Mouse (Mus musculus) embryonic fibroblast, embryonic 13.5 days (primary cell): Measurements from ENCODE around the gene Stum. TPM values are rescaled to one million over a fixed set of nuclear protein-coding genes. Genes with fewer than 3 reads are reported as not detected.
A peak's percentile ranks its signal among the peaks of the same experiment; 100 is the strongest.
"Not testable (repeated sequence)": the region's sequence is repeated elsewhere in the genome, so short reads cannot be mapped to it uniquely, and the experiment has no call there.

Source experiments
- H3K27ac ChIP-seq: 2 replicates; pipeline ENCODE4 v1.5.1; 2012; ENCODE audit warnings: low read length, control low read depth, inconsistent platforms; ENCODE audit not compliant: insufficient read depth
- H3K4me1 ChIP-seq: 2 replicates; pipeline ENCODE4 v1.6.1; 2011; ENCODE audit warnings: low read length; ENCODE audit not compliant: control insufficient read depth, insufficient read depth
- H3K4me3 ChIP-seq: 2 replicates; pipeline ENCODE4 v1.5.1; 2011; ENCODE audit warnings: mild to moderate bottlenecking, control low read depth, low read length; ENCODE audit not compliant: insufficient read depth
- CTCF ChIP-seq: IDR thresholded peaks from 2 replicates; pipeline ENCODE4 v1.5.1; 2011; ENCODE audit warnings: mild to moderate bottlenecking, control low read depth, low read length, moderate library complexity, borderline replicate concordance; ENCODE audit not compliant: insufficient read depth
- POLR2A ChIP-seq: IDR thresholded peaks from 2 replicates; pipeline ENCODE4 v1.6.1; 2011; ENCODE audit warnings: low read depth, mild to moderate bottlenecking, control low read depth, low read length, moderate library complexity
- polyA plus RNA-seq: library from polyadenylated mRNA; stranded (reverse); fragments of >200 nt; gene quantifications from 2 replicates; pipeline ENCODE4 v1.2.4, GENCODE M21; 2011; ENCODE audit warnings: low read depth; ENCODE audit not compliant: missing spikeins, insufficient read length

Gene Stum
- not detected in 2 replicates for polyA plus RNA-seq

DNA sequence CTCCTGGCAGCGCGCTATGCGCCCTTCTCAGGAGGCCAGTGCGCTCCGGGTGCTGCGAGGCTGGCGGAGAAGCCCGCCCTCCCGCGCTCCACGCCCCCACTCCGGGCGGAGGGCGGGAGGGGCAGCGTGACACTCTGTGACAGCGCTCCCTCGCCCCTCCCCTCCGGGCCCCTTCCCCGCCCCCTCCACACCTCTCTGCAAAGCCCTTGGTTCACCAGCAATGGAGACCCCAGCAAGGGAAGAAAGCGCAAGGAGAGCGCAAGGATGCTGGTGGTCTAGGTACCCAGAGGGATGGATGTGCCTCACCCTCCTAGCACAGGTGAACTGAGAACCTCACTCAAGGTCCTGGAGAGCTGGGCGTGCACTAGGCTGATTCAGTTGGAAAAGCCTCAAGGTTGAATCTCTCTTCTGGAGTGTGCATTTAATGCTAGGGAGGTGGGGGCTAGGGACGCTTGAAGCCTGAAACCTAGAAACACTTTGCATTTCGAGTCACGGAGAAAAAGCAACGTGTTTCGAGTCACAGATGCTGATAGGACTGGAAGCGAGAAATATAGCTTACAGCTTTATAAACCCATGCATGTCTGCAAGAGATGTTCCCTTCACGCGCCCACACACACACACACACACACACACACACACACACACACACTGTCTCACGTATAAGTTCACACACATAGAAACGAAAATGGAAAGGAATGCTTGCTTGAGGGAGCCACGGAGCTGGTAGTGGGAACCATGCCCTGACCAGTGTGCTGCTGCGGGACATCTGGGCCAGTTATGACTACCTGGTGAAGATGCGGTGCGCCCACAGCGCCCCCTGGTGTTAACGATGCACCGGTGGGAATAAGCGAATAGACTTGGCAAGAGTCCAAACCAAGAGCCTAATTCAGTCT is at the start of gene Stum:
Stum (minus strand) TSS at position 106 of the 893 bp plus-strand sequence.
- Histone ChIP-seq H3K4me3 (no peak within 1 kb of the TSS), H3K27ac (no peak within 1 kb of the TSS)
- TF ChIP-seq POLR2A (no peak), CTCF (peak; percentile 63; the same call in 1 of the 2 replicates)

DNA sequence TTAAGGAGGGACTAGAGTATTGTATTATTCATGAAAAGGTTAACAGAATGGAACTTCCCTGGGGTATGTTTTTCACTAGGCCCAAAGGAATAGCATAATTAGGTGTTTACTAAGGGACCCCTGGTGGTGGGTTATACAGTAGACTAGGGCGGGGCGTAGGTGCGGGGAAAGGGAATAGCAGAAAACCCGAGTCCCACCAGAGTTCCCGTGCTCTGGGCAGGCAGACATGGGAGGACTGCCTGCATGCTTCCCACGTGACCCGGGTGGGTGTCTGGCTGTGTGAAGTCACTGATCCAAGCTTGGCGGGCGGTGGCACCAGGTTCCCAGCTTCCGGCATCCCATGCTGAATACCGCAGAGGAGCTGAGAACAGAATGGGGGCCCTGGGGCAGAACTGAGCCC is 49.4 kb upstream of the Stum start:
- no peaks in the 10 kb centered on the region for H3K4me1 ChIP-seq
- no peak overlapping the region for H3K4me3 ChIP-seq
- no peak overlapping the region for H3K27ac ChIP-seq
- TF ChIP-seq POLR2A (no peak), CTCF (no peak)

More for the DNA sequence above, at the start of gene Stum:
- H3K4me1 ChIP-seq, result no peaks in the 10 kb centered on the region; the same call in 1 of the 2 replicates

DNA sequence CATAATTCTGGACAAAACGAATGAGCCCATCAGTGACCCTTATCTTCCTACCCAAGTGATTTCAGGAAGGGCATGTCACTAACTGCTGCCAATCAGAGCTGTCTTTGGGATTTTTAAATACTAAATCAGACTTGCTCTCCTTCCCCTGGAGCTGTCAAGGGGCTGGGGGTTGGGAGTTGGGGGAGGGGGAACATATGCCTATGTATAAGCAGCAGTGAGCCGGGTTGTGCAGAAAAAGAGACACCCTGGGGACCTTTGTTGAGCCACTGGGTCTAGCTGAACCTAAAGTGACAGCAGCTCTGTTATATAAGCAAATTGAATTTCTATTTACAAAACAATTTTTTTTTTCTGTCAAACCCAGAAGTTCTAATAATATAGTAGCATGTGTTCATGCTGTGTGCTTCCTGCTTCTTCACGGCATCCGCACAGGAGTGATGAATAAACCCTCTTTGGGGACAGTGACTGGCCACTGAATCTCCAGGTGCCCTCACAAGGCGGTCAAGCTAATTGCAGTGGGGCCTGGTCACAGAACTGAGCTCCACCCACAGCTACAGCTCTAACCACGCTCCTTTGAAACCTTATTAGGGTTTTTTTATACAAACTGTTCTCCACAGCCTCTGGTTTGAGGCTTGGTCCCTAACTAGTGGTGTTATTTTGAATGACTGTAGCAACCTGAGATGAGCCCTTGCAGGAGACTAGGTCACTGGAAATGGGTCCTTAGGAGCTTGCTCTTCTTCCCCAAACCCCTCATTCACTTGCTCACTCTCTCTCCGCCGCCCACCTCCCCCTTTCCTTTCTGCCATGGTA is 47.4 kb upstream of the Stum start:
- H3K4me3 ChIP-seq, result no peak overlapping the region
- TF ChIP-seq POLR2A, result no peak
- TF ChIP-seq CTCF, result no peak
- H3K27ac ChIP-seq, result no peak overlapping the region
- H3K4me1 ChIP-seq, result no peaks in the 10 kb centered on the region

DNA sequence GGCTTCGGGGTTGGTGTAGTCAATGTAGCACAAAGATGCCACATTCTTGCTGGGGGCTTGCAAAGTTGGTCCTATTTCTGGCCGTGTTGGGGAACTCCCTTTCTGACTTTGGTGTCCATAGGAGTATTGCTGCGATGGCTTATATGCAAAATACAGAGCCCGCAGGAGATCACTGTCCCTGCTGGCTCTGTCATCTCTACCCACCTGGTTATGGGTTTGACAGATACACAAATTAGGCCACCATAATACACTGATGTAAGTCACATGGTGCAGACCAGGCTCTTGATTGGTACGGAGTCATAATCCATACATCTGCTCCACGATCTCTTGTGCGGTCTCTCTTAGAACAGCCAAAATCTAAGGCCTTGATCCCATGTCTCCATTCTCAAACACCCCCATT is 46.5 kb upstream of the Stum start:
- Histone ChIP-seq H3K4me1 (no peaks in the 10 kb centered on the region), H3K27ac (no peak overlapping the region), H3K4me3 (no peak overlapping the region)
- TF ChIP-seq POLR2A (no peak), CTCF (no peak)

DNA sequence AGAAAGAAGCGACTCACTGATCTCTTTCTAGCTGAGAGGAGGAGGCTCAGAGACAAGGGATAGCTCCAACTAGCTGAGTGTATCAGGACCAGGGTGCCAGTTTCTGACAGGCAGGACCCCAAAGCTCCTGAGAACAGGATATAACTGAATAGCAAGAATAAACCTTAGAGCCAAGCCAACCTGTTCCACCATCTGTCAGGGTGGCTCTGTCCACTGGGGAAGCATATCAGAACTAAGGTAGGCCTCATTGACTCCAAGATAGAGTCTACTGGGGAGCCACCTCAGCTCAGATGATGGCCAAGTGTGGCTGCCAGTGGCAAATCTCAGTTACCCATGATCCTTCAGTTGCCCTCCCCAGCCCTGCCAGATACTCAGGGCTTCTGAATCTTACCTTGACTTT is 42.0 kb upstream of the Stum start:
- TF ChIP-seq POLR2A, result no peak

DNA sequence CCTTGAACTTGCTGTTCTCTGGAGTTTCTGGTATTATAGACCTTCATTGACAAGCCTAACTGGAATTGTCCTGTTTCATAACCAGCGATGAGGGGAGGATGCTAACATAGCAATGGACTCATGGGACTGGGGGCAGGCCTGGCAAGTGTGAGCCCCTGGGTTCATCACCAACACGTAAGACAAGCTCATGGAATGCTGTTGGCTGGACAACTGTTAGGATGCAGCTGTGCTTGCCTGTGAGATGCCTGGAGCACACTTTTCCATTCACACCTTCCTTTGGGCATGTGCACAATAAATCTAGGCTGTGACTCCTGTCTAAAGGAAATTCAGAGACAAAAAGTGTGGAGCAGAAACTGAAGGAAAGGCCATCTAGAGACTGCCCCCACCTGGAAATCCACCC is 40.0 kb upstream of the Stum start:
- TF ChIP-seq POLR2A (no peak), CTCF (no peak)
- H3K4me3 ChIP-seq, result no peak overlapping the region
- no peak overlapping the region for H3K27ac ChIP-seq
- H3K4me1 ChIP-seq, result no peaks in the 10 kb centered on the region

More for the DNA sequence above, 42.0 kb upstream of the Stum start:
- Histone ChIP-seq H3K4me3 (no peak overlapping the region), H3K27ac (no peak overlapping the region), H3K4me1 (no peaks in the 10 kb centered on the region)

DNA sequence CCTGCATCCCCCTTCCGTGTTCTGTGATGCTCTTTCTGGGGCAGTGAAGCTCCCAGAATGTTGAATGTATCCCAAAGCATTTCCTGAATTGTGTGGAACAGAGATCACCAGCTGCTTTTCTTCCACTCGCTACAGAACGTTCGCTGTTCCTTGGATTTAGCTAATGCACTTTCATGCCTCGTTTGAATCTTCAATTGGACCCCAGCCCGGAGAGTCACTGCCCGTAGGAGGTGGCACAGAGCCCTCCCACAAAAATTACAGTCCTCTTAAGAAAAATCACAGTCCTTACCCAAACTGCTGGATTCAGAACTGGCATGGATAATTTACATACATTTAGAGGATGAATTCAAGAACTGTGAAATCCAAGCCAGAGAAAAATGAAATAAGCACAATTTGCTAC is 36.9 kb upstream of the Stum start:
- Histone ChIP-seq H3K27ac (no peak overlapping the region), H3K4me3 (no peak overlapping the region), H3K4me1 (no peaks in the 10 kb centered on the region)
- TF ChIP-seq CTCF (no peak), POLR2A (no peak)

DNA sequence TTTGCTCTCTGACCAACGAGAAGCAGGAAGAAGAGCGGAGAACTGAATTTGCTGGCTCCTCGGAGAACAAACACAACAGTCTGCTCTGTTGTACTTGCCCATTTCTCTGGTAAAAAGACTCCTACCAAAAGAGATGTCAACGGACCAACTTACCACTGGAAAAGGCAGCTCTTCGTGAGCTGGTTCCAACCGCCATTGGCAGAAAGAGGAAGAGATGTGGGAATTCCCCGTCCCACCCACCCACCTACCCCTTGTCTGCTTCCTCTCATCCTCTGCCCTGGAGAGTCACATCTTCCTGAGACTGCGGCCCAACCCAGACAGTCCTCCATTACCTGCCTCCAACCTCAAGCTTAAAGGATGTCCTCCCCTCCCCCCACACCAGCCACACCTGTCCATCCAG is 36.2 kb upstream of the Stum start:
- TF ChIP-seq CTCF (no peak), POLR2A (no peak)
- Histone ChIP-seq H3K4me3 (no peak overlapping the region), H3K4me1 (no peaks in the 10 kb centered on the region), H3K27ac (no peak overlapping the region)

DNA sequence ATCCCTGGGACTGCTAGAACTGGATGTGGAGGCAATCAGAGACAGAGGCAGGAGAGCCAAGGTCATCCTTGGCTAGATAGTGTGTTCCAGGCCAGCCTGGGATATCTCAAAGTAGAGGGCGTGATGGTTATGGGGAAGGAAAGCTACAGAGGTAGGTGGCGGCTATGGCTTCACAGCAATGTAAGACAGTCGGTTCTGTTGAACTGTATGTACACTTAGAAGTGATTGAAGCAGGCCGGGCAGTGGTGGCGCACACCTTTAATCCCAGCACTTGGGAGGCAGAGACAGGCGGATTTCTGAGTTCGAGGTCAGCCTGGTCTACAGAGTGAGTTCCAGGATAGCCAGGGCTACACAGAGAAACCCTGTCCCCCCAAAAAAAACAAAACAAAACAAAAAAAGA is 35.6 kb upstream of the Stum start:
- not testable (repeated sequence) for H3K27ac ChIP-seq, H3K4me1 ChIP-seq, H3K4me3 ChIP-seq

DNA sequence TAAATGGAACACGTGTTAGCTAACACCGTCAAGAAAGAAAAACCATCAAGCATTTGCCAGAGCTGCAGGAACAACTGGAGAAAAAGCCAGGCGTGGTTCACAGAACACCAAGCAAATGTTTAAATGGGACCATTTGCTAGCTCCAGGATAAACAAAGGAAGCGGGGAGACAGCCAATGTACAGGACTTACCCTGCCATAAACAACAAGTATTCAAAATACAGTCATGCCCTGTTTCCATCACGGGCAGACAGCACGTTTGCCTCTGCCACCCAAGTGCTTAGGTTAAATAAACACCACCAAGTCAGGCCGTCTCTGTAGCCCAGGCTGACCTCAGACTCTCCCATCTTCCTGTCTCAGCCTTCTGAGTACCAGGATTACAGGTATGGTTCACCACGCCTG is 35.1 kb upstream of the Stum start:
- Histone ChIP-seq H3K4me3 (no peak overlapping the region), H3K4me1 (no peaks in the 10 kb centered on the region), H3K27ac (no peak overlapping the region)
- TF ChIP-seq POLR2A (no peak), CTCF (no peak)

DNA sequence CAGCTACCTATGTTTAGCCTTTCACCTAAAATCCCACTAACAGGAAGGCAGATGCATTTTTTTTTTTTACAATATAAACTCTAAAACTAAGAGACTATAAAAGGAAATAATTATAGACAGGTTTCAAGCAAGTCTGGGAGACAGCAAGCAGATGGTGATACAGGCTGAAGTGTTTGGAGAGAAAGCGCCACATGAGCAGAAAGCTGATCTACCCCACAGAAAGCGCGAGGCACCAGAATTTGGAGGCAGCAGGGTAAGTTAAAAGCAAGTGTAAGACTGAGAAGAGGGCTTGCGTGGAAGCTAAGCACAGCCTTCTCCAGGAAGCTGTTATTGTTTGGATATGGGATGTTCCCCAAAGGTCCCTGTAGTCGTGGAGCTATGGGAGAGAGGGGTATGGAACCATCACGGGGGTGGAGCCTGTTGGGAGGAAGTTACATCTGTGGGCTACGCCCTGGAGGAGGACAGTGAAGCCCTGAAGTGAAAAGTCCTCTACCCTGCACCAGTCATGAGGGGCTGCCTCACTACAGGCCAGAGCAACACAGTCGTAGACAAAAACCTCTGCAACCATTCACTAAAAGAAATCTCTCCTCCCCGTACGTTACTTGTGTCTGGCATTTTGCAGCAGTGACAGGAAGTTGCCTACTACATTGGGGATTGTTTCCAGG is 34.2 kb upstream of the Stum start:
- Histone ChIP-seq H3K4me3 (no peak overlapping the region), H3K27ac (no peak overlapping the region), H3K4me1 (no peaks in the 10 kb centered on the region)
- no peak for TF ChIP-seq CTCF
- TF ChIP-seq POLR2A, result no peak
